Mouse (Mus musculus) neural tube, embryonic 12.5 days (tissue): ENCODE measurements around the gene Acbd4. TPM values are rescaled to one million over a fixed set of nuclear protein-coding genes. Genes with fewer than 3 reads are reported as not detected.

Source experiments
- ATAC-seq: fragments of 200-750 bp; cut with Nextera tagmentation; 2 replicates; pipeline ENCODE4 v1.8.0; 2017; ENCODE audit warnings: low read depth, mild to moderate bottlenecking, moderate TSS enrichment, moderate library complexity; ENCODE audit not compliant: low FRiP score
- H3K27ac ChIP-seq: fragments of 300-500 bp; sonication (generic); 2 replicates; pipeline ENCODE4 v1.5.1; 2016
- H3K27me3 ChIP-seq: fragments of 300-500 bp; sonication (generic); replicated peaks from 2 replicates; pipeline ENCODE4 v1.6.1; 2016; ENCODE audit warnings: mild to moderate bottlenecking
- H3K36me3 ChIP-seq: fragments of 300-500 bp; sonication (generic); 2 replicates; pipeline ENCODE4 v1.6.1; 2016; ENCODE audit warnings: mild to moderate bottlenecking
- H3K4me1 ChIP-seq: fragments of 300-500 bp; sonication (generic); 2 replicates; pipeline ENCODE4 v1.6.1; 2016
- H3K4me2 ChIP-seq: fragments of 300-500 bp; sonication (generic); replicated peaks from 2 replicates; pipeline ENCODE4 v1.6.1; 2016; ENCODE audit warnings: mild to moderate bottlenecking
- H3K4me3 ChIP-seq: fragments of 300-500 bp; sonication (generic); 2 replicates; pipeline ENCODE4 v1.5.1; 2016
- H3K9ac ChIP-seq: fragments of 300-500 bp; sonication (generic); 2 replicates; pipeline ENCODE4 v1.6.1; 2016; ENCODE audit warnings: mild to moderate bottlenecking
- H3K9me3 ChIP-seq: fragments of 300-500 bp; sonication (generic); 2 replicates; pipeline ENCODE4 v1.6.1; 2016; ENCODE audit warnings: mild to moderate bottlenecking
- WGBS: fragments of 180-500 bp; shearing (Covaris S2); methylation state at CpG from one replicate; pipeline ENCODE4 v1.1.7; 2016; 5-methylcytosine and 5-hydroxymethylcytosine counted together
- polyA plus RNA-seq: library from polyadenylated mRNA; unstranded; fragments of >200 nt; fragmentation: Nextera tagmentation; extraction: Ambion mirVana; gene quantifications from 2 replicates; pipeline ENCODE4 v1.2.1, GENCODE M21; 2016

Gene Acbd4
- polyA plus RNA-seq, 1 experiment from 2014 or later = 6.6 TPM

DNA sequence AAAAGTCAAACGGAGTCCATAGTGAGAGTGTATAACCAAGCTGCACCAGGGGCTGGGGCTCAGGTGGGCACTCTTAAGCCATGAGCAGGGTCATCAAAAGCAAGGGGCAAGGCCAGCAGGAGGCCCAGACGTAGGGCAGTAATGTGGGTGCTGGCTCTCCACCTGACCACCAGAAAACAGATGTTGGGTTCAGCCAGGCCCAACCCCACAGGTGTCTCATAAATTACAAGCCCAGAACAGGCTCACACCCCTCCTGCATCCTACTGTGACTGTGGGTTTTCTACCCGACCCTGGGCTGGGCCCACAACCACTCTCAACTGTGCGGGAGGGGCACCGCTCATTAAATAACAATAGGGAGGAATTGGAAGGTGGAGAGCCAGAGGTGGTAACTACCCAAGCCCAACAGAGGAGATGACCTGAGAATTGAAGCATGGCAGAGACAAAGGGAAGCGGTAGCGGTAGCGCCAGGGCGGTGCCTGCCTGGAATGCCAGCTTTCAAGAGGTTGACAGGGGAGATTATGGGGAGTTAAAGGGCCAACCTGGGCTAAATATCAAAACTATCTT is 6.3 kb upstream of the Acbd4 start:
- H3K4me1 ChIP-seq = 0 out of 2 replicates have a peak, but pooled peaks cover 7% of the 10 kb centered on the region
- ATAC-seq = no peak
- H3K9me3 ChIP-seq = no peaks in the 10 kb centered on the region
- no peak overlapping the region for H3K4me3 ChIP-seq
- no peak overlapping the region for H3K27ac ChIP-seq
- no peaks in the 10 kb centered on the region for H3K36me3 ChIP-seq
- peaks cover 45% of the 10 kb centered on the region for H3K27me3 ChIP-seq
- no peak overlapping the region for H3K4me2 ChIP-seq
- H3K9ac ChIP-seq = no peak overlapping the region
- WGBS = 32% methylated on average over 9 of the region's 9 CpGs

DNA sequence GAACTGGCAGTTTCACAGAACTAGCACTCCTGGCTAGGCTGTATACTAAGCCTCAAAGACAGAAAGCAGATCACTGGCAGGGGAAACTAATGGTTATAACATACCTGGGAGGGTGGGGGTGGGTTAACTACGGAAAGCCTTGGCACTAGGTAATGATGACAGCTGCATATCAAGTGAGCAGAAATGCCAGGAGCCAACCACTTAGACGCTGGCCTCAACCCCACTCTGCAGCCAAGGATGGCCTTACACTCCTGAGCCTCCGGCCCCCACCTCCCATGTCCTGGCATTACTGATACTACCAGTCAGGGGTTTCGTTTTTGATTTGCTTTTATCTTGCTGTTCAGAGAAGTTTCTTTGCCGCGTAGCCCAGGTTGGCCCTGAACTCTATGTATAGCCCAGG is 5.7 kb upstream of the Acbd4 start:
- no peak overlapping the region for H3K4me3 ChIP-seq
- no peak overlapping the region for H3K27ac ChIP-seq
- peaks cover 50% of the 10 kb centered on the region for H3K27me3 ChIP-seq
- WGBS = 87% methylated on average over 6 of the region's 6 CpGs
- H3K4me2 ChIP-seq = no peak overlapping the region
- H3K4me1 ChIP-seq = 0 out of 2 replicates have a peak, but pooled peaks cover 7% of the 10 kb centered on the region
- H3K9me3 ChIP-seq = no peaks in the 10 kb centered on the region
- ATAC-seq = no peak
- no peaks in the 10 kb centered on the region for H3K36me3 ChIP-seq
- H3K9ac ChIP-seq = no peak overlapping the region

DNA sequence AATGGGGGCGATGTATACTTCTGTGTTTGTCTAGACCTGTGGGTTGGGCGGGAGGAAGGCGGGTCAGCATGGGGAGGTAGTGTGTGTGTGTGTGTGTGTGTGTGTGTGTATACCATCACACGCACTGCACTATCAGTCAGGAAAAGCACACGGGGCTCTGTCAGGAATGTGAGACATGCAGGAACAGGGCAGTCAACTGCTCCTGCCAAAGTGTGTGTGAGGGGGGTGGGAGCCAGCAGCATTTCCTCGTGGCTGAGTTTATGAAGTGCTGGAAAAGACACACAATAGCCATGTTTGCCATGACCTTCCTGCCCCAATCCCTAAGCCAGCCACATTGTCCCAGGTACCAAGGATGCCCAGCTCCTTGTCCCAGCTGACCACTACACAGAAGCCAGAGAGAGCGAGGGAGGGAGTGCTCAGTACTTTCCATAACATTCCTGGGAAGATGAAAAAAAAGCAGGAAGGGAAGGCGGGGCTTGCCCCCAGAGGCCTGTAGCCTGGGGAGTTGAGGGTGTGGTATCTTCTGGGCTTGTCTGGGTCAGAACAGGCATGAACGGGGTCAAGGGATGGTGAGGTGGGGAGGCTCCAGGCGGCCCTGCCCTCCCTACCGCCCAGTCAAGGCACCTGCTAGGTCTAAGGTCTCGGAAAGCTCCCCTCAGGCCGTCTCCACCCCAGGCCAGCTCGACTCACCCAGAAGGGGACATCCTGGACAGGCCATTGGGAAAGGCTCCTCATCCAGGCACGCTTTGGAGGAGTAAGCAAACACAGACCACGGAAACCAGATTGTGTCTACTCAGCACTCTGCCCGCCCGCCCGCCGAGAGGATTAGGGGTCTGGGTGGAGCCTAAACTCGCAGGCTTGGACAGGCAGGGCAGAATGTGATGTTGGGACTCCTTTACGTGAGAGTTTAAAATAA is 4.2 kb upstream of the Acbd4 start:
- Histone ChIP-seq H3K4me1 (peaks cover 21% of the 10 kb centered on the region), H3K27me3 (peaks cover 64% of the 10 kb centered on the region), H3K9ac (no peak overlapping the region), H3K4me3 (no peak overlapping the region), H3K4me2 (no peak overlapping the region), H3K36me3 (no peaks in the 10 kb centered on the region), H3K27ac (no peak overlapping the region), H3K9me3 (no peaks in the 10 kb centered on the region)
- 28% methylated on average over 22 of the region's 22 CpGs for WGBS
- no peak for ATAC-seq

DNA sequence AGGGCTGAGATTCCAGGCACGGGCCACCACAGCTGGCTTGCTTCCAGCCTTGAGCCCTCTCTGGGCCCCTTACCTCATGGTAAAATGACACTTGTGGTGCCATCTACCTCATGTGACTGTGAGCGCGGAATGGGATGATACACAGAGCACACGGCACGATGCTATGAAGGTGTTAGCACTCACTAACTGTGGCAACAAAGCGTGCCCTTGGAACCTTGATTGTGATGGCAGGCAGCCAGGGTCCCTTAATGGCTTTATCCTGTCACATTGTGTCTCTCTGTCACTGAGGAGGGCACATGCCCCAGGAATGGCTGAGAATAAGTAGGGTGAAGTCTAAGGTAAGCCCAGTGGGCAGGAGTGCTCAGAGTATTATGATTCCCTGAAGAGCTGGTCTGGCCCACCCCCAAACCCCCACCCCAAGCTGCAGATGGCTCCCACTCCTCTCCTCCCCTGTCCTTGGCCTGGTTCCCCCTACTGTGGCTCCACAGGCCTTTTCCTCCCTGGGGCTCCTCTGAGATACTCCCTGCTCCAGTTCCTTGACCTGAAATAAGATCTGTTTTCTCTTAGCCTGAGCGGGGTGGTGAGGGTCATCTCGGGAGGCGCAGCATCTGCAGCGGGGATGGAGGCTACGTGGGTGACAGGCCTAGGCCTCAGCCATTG is 2.8 kb upstream of the Acbd4 start:
- H3K27me3 ChIP-seq = peaks cover 69% of the 10 kb centered on the region

DNA sequence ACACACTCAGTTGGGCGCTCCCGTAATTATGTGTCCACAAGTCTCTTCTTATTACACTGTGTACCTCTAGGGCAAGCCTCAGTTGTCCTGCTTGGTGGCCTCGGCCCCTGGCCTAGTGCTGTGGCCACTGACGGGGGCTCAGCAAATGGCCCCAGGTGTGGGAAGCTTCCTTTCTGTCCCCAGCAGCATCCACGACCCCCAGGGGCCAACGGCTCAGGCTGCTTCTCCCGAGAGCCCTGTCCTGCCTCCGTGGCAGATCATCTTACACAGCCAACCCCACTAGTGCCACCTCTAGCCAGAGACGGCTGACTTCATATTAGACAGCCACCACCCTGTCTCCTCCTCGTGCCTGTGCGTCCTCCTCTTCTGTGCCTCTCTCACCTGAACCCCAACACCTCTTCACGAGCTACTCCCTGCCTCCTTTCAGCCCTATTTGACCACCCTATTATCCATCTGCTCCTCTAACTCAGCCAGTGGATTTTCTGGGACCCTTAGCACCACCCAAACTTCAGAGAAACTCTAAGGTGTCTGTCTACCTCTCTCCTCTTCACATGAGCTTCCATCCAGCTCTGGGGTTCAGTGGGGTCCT is 2.0 kb upstream of the Acbd4 start:
- Histone ChIP-seq H3K27ac (no peak overlapping the region), H3K4me3 (no peak overlapping the region), H3K4me2 (no peak overlapping the region), H3K9me3 (no peaks in the 10 kb centered on the region), H3K9ac (no peak overlapping the region; the same call in 1 of the 2 replicates), H3K27me3 (peaks cover 70% of the 10 kb centered on the region), H3K4me1 (peaks cover 25% of the 10 kb centered on the region), H3K36me3 (no peaks in the 10 kb centered on the region)
- ATAC-seq = no peak
- WGBS = 59% methylated on average over 12 of the region's 12 CpGs

More for the DNA sequence above, 2.8 kb upstream of the Acbd4 start:
- no peak overlapping the region for H3K27ac ChIP-seq
- H3K9ac ChIP-seq = no peak overlapping the region; the same call in 1 of the 2 replicates
- H3K4me1 ChIP-seq = peaks cover 25% of the 10 kb centered on the region
- no peak for ATAC-seq
- WGBS = 69% methylated on average over 11 of the region's 11 CpGs
- no peak overlapping the region for H3K4me2 ChIP-seq
- H3K36me3 ChIP-seq = no peaks in the 10 kb centered on the region
- H3K4me3 ChIP-seq = no peak overlapping the region
- no peaks in the 10 kb centered on the region for H3K9me3 ChIP-seq

DNA sequence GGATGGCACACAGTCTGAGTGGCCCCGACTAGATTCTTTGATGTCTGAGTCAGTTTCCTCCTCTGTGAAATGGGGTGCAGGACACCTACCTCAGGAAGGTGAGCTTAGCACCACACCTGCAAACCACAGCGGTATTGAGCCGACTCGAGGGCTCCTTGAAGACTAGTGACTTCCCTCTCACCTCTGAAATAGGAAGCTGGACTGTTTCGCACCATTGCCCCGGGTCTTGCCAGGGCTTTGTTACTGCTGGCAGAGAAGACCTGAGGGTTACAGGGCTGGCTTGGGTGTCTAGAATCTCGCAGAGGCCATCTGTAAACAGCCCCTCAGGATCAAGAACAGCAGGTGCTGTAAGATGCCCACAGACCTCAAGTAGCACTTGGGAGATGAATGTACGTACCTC is 1.1 kb upstream of the Acbd4 start:
- 79% methylated on average over 8 of the region's 8 CpGs for WGBS

DNA sequence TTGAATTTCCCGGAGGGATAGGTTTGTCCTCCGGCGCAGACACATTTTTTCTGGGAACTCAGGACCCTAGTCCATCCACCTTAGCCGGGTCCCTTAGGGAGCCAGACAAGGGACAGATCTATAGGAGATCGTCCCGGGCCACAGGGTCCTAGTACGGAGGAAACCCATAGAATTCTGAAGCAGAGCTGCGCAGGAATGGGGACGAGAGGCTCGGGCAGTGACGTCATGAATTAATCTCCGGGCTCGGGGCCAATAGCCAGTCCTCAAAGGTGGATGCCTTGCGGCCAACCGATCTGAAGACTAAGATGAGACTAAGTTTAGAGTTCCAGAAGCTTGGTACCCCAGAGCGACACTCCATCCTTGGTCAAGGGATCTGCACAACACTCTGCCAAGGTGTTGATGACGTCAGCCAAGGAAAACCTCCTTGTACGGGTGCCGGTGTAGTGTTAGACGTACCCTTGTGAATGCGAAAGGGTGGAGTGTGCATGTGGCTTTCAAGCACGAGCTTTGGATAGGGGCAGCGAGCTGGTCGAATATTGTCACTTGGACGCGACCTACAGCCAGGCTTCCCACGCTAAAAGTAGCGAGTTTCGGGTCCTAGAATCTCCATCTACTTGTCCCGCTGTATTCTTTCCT is 502 bp downstream of the Acbd4 start:
- Histone ChIP-seq H3K9me3 (no peaks in the 10 kb centered on the region), H3K4me3 (peak overlapping the region; percentile 44), H3K27ac (no peak overlapping the region), H3K27me3 (peaks cover 51% of the 10 kb centered on the region), H3K36me3 (no peaks in the 10 kb centered on the region), H3K9ac (peak overlapping the region; percentile 40), H3K4me2 (peak overlapping the region; percentile 81), H3K4me1 (peaks cover 25% of the 10 kb centered on the region)
- peak; percentile 31; the same call in 1 of the 2 replicates for ATAC-seq
- 3% methylated on average over 30 of the region's 30 CpGs for WGBS

More for the DNA sequence above, 1.1 kb upstream of the Acbd4 start:
- no peaks in the 10 kb centered on the region for H3K36me3 ChIP-seq
- no peak for ATAC-seq
- no peak overlapping the region for H3K9ac ChIP-seq
- peaks cover 25% of the 10 kb centered on the region for H3K4me1 ChIP-seq
- H3K27me3 ChIP-seq = peaks cover 63% of the 10 kb centered on the region
- H3K4me2 ChIP-seq = no peak overlapping the region
- H3K9me3 ChIP-seq = no peaks in the 10 kb centered on the region
- no peak overlapping the region for H3K4me3 ChIP-seq
- no peak overlapping the region for H3K27ac ChIP-seq

DNA sequence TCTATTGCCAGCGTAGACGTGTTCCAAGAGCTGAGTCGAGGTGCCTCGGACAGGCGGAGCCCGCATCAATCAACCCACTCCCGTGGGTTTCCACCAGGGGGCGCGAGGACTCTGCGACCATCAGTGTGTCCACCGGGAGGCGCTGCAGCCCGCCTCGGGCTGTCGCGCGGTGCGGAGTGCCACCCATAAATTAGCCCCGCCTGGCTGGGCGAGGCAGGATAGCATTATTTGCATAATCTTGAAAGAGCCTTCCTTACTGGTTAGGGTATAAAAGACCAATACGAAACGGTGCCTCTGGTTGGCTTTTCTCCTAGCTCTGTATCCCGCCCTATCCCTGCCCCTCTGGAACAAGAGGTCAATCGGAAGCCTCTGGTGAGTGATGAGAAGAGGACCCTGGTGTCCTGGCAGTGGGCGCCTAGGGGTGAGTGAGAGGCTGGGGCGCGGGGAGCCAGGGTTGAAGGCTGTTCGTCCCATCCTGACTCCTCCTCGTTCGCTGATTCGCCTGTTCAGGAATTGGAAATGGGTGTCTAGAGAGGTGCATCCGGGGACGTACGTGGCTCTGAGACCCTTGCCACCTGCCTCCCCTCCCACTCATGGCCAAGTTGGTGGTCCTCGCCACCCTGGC is 1.4 kb downstream of the Acbd4 start:
- peak overlapping the region; percentile 81 for H3K4me2 ChIP-seq
- H3K27me3 ChIP-seq = peaks cover 43% of the 10 kb centered on the region
- H3K27ac ChIP-seq = no peak overlapping the region
- H3K9me3 ChIP-seq = no peaks in the 10 kb centered on the region
- H3K4me3 ChIP-seq = peak overlapping the region; percentile 33
- peak; percentile 81 for ATAC-seq
- no peak overlapping the region for H3K9ac ChIP-seq
- peaks cover 21% of the 10 kb centered on the region for H3K4me1 ChIP-seq
- WGBS = 1% methylated on average over 35 of the region's 35 CpGs
- H3K36me3 ChIP-seq = no peaks in the 10 kb centered on the region

DNA sequence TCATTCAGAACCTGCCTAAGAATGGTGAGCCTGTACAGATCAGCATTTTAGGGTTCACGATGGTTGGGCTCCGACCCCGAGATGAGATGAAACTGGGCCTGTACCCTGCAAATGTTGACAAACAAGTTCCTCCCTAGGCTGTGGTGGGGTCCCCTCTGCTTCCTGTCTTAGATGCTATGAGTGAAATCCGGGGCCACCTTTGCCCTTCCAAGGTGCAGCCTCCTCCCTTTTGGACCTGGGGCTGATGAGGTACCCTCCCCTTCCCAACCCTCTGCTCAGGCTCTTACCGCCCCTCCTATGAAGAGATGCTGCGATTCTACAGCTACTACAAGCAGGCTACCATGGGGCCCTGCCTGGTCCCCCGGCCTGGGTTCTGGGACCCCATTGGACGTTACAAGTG is 2.1 kb downstream of the Acbd4 start:
- H3K9me3 ChIP-seq = no peaks in the 10 kb centered on the region
- H3K27me3 ChIP-seq = peaks cover 42% of the 10 kb centered on the region
- no peak overlapping the region for H3K9ac ChIP-seq
- H3K36me3 ChIP-seq = no peaks in the 10 kb centered on the region
- H3K27ac ChIP-seq = no peak overlapping the region
- H3K4me2 ChIP-seq = peak overlapping the region; percentile 81
- H3K4me1 ChIP-seq = peaks cover 21% of the 10 kb centered on the region
- ATAC-seq = no peak
- WGBS = 57% methylated on average over 8 of the region's 8 CpGs
- no peak overlapping the region for H3K4me3 ChIP-seq

DNA sequence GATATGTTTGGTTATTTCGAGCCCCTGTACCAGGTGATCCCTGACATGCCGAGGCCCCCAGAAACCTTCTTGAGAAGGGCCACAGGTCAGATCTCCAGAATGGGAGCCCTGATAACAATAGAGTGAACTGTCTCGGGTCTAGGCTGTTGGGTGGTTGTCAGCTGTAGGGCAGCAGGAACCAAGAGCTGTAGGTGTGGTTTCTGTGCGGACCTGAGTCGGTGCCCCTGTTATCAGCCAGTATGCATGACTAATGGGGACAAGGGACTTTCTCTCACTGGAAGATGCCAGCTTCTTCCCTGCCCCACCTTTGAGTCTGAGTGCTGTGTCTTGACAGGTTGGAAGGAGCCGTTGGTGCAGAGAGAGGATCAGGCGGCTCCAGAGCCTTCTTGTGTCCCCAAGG is 3.0 kb downstream of the Acbd4 start:
- Histone ChIP-seq H3K9me3 (no peaks in the 10 kb centered on the region), H3K4me3 (no peak overlapping the region), H3K4me2 (no peak overlapping the region), H3K9ac (no peak overlapping the region), H3K27me3 (peaks cover 34% of the 10 kb centered on the region), H3K36me3 (no peaks in the 10 kb centered on the region), H3K27ac (no peak overlapping the region), H3K4me1 (peaks cover 18% of the 10 kb centered on the region)
- ATAC-seq = no peak
- 83% methylated on average over 7 of the region's 7 CpGs for WGBS

DNA sequence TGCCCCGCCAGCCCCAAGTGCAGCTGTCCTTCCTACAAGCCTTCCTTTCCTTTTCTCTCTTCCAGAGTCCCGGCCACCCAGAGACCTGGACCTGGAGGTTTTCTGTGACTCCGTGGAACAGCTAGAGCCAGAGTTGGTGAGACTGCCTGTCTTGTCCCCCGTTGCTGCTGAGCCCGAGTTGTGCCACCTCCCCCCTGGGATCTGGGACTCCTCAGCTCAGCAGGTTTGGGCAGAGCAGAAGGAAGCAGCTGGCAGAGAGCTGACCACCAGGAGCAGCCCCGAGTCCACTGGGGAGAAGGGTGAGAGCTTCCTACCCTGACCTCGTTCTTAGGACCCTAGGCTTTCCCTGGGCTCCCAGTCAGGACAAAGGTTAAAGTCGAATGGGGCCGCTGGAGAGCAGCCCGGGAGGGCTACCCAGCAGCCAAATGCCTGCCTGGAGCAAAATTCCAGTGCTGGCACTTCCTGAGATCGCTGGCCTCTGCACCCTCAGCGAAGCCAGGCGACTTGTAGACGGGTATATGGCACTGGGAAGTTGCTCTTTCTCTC is 3.8 kb downstream of the Acbd4 start:
- Histone ChIP-seq H3K27me3 (peaks cover 26% of the 10 kb centered on the region), H3K27ac (no peak overlapping the region), H3K4me2 (no peak overlapping the region), H3K36me3 (no peaks in the 10 kb centered on the region), H3K9ac (no peak overlapping the region), H3K9me3 (no peaks in the 10 kb centered on the region), H3K4me3 (no peak overlapping the region), H3K4me1 (peaks cover 18% of the 10 kb centered on the region)
- ATAC-seq = no peak
- WGBS = 64% methylated on average over 14 of the region's 14 CpGs
